Mouse (Mus musculus): ENCODE measurements around the gene Phf20.

The Phf20 gene

GRCm38 (mm10) chr2:156314811-156315210 is 118.5 kb downstream of the Phf20 start:
- no peak for DNase-seq (ENCODE audit: low spot score)

DNA sequence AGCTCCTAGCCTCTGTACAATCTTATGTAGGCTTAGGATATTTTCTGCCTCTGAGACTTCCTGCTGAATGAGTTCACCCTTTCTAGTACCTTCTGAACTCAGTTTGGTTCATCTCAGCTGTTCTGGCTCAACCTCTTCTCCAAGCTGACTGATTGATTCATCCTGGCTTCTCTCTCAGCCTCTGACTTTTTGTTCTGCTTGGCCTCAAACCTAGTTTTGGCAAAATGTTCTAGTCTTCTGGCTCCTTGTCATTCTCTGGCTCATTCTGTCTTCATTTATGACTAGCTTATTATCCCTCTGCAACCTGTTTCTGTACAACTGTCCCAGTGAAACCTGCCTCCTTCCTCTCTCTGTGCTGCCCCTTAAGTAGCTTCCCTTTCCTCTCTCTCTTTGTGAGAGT is 122.2 kb downstream of the Phf20 start:
- DNase-seq (ENCODE audit: low spot score) = no peak

DNA sequence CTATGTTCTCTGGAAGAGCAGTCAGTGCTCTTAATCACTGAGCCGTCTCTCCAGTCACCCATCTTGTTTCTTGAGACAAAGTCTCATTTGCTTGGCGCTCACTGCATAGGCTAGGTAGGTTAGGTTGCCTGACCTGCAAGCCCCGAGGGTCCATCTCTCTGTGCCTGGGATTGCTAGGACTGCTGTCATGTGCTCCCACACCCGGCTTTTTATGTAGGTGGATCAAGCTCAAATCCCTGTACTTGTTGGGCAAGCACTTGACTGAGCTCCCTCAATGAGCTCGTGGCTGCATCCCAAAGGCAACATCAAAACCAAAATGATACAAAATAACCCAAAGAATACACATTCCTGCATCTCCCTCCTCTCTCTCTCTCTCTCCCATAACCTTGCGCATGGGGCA is 125.3 kb downstream of the Phf20 start:
- no peak for DNase-seq (ENCODE audit: low spot score)

- peak; percentile 25 for DNase-seq (ENCODE audit: low spot score)
Observed at GRCm38 (mm10) chr2:156324116-156324588, 127.9 kb downstream of the Phf20 start.

DNA sequence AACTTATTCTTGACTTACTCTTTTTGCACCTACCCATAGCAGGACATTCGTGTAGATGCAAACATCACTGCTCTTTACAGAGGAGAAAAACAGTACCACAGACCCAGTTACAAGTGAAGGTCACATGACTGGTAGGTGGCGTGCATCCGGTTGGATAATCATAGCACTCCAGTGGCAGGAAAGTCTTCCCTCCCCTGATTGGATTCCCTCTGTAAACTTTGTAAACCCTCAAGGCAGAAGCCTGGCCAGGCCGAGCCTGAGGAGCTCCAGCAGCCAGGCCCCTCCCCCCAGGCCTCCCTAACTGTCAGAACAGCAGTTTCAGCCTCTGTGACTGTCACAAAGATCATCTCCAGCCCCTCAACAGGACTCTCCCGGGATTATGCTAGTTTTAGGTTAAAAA is 128.4 kb downstream of the Phf20 start:
- peak; percentile 27 for DNase-seq (ENCODE audit: low spot score)

- DNase-seq (ENCODE audit: low spot score) = no peak
Observed at GRCm38 (mm10) chr2:156330681-156331080, 134.4 kb downstream of the Phf20 start.

DNA sequence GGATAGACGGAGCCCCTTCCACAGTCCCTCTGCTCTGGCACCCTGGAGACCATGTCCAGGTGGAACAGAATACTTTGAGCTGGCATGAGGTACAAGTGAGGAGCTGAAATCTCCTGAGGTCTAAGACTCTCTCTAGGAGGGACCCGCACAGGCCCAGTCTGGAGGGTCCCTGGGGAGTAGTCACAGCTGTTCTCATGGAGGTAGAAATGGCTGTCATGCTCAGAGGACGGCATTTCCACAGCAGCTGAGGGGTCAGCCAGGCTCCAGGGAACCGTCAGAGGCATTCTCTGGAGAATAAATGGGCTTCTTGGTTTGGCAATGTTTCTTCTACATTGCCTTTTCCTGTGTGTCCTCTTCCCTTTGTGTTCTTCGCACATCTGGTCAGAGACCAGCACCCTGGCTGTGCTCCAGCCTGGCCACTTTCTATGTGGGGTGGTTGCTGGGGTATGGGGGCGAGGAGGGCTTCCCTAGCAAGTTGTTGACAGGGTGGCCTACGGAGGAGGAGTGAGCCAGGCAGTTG is 135.2 kb downstream of the Phf20 start:
- no peak for DNase-seq (ENCODE audit: low spot score)

DNA sequence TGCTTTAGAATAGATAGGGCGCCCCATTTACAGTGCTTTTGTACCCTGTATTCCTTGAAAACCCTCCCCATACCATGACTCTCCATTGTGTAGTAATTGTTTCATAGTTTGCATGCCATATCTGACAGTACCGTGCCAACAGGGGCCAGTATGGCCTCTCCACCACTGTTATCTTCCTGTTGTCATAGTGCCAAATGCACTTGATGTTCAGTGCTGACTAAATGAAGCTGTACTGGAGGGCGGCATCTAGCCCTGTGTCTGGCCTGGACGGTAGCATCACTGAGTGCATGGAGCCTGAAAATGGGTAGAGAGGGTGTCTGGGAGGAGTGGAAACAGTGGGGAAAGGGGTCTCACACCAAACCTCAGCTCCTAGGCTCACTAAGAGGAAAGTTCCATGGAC is 143.8 kb downstream of the Phf20 start:
- DNase-seq (ENCODE audit: low spot score) = no peak

DNA sequence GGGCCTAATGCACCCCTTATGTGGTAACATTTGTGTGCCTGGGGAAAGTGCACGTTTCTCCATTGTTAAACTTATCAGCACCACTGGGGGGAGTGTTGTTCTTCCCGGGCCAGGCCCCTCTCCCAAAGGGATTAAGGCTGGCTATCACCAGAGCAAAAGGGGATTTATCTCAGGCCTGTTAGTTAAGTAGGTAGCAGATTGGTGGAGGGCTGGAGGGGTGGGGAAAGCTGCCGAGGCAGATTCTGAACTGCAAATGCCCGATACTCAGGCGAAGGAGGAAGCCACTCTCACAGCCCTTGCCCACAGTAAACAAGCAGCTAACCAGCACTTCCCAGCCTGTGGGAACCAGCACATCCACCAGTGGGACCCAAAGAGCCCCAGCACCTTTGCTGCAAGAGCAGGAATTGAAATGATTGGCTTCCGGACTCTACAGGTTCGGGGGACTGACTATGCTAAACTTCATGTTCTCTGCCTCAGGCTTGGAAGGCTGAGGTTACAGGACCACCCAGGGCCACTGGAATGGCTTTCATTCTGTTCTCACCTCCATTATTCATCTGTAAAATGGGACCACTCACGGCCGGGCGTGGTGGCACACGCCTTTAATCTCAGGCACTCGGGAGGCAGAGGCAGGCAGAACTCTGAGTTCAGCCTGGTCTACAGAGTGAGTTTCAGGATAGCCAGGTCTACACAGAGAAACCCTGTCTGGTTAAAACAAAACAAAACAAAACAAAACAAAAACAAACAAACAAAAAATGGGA is 148.7 kb downstream of the Phf20 start:
- DNase-seq (ENCODE audit: low spot score) = peak; percentile 19

- DNase-seq (ENCODE audit: low spot score) = no peak
Observed at GRCm38 (mm10) chr2:156348812-156349211, 152.5 kb downstream of the Phf20 start.

DNA sequence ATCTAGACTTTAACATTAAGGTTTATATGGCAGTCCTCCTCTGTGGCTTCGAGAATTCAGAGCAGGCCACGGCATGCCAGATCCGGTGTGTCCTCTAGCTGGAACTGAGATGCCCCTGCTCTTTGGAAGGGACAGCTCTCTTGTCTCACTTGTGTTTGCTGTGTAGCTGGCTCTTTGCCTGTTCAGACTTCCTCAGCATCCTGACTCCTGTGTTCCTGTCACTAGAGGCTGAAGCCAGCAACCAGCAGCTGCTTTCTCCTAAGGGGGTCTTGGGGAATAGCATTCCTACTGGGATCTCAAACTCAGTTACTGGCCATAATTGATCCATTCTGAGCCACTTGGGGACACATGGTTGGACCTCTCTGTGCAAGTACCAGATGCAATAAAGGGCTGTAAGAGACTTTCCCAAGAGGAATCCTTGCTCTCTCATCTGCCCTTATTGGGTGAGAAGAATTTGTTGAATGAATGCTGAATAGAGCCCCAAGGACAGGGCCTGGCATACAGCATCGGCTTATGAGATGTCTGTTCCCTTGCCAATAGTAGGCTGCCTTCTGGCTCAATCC is 153.1 kb downstream of the Phf20 start:
- no peak for DNase-seq (ENCODE audit: low spot score)

- no peak for DNase-seq (ENCODE audit: low spot score)
Observed at GRCm38 (mm10) chr2:156351243-156351642, 155.0 kb downstream of the Phf20 start.

DNA sequence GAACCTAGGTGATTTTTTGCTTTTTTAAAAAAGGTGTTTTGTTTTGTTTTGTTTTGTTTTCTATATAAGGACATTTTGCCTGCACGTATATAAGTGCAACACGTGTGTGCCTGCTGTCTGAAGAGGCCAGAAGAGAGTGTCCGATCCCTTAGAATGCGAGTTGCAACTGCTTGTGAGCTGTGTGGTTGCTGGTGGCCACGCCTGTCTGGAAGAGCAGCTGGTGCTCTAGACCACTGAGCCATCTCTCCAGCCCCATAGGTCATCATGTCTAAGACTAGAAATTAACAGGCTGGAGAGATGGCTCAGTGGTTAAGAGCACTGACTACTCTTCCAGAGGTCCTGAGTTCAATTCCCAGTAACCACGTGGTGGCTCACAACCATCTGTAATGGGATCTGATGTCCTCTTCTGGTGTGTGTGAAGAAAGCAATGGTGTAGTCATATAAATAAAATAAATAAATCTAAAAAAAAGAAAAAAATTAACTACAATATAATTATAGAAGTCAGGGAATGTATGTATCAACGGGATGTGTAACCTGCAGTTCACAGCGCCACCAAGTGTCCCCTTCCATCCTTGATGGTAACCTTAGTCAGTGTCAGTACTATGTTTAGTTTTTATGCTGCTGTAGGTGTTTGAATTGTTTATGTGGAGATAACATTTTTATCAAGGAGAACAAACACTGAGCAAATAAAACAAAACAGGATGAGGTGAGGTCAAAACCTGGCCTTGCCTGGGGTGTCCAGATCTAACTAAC is 156.3 kb downstream of the Phf20 start:
- DNase-seq (ENCODE audit: low spot score) = no peak

DNA sequence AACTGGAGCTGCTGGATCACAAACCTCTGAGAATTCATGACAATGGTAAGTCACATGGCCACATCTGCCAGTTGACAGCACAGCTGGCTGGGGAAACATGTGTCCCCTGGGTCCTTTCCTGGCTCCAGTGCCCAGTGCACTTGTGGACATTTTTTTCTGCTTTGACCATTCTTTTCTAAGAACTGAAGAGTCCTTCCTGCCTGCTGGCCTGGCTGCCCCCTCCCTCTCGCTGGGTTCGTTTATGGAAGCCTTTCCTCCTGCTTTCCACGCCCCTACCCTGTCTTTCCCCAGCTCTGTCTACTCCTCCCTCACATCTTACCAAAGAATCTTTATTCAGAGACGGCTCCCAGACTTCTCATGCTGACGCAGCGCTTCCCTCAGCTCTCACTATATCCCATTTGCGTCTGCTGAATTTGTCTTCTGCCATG is 157.0 kb downstream of the Phf20 start:
- peak; percentile 11 for DNase-seq (ENCODE audit: low spot score)

- no peak for DNase-seq (ENCODE audit: low spot score)
Observed at GRCm38 (mm10) chr2:156356031-156356430, 159.8 kb downstream of the Phf20 start.
